Mouse (Mus musculus) midbrain, embryonic 14.5 days (tissue): ENCODE results near the gene Fyco1. TPM values are rescaled to one million over a fixed set of nuclear protein-coding genes. Genes with fewer than 3 reads are reported as not detected.

Experiments used
- ATAC-seq: fragments of 200-750 bp; cut with Nextera tagmentation; 2 replicates; pipeline ENCODE4 v1.8.0; 2017; ENCODE audit warnings: moderate number of reproducible peaks, moderate library complexity; ENCODE audit not compliant: low FRiP score, low TSS enrichment
- DNase-seq: peaks from one replicate; pipeline ENCODE4 v3.0.0-alpha.2; 2015
- H3K27ac ChIP-seq: fragments of 300-500 bp; sonication (generic); replicated peaks from 2 replicates; pipeline ENCODE4 v1.5.1; 2014; ENCODE audit warnings: mild to moderate bottlenecking, low read depth, low read length, moderate library complexity
- H3K27me3 ChIP-seq: fragments of 300-500 bp; sonication (generic); 2 replicates; pipeline ENCODE4 v1.6.1; 2014; ENCODE audit warnings: low read length, control low read depth, mixed read lengths; ENCODE audit not compliant: control insufficient read depth, insufficient read depth
- H3K36me3 ChIP-seq: fragments of 300-500 bp; sonication (generic); 2 replicates; pipeline ENCODE4 v1.6.1; 2014; ENCODE audit warnings: low read length, control low read depth; ENCODE audit not compliant: control insufficient read depth, insufficient read depth
- H3K4me1 ChIP-seq: fragments of 300-500 bp; sonication (generic); 2 replicates; pipeline ENCODE4 v1.6.1; 2014; ENCODE audit warnings: mild to moderate bottlenecking, antibody characterized with exemption, low read length, control low read depth; ENCODE audit not compliant: control insufficient read depth, insufficient read depth
- H3K4me2 ChIP-seq: fragments of 300-500 bp; sonication (generic); 2 replicates; pipeline ENCODE4 v1.6.1; 2014; ENCODE audit warnings: mild to moderate bottlenecking, low read length, moderate library complexity
- H3K4me3 ChIP-seq: fragments of 300-500 bp; sonication (generic); replicated peaks from 2 replicates; pipeline ENCODE4 v1.5.1; 2014; ENCODE audit warnings: low read depth, low read length
- H3K9ac ChIP-seq: fragments of 300-500 bp; sonication (generic); replicated peaks from 2 replicates; pipeline ENCODE4 v1.6.1; 2014; ENCODE audit warnings: mild to moderate bottlenecking, low read length, moderate library complexity
- H3K9me3 ChIP-seq: fragments of 300-500 bp; sonication (generic); 2 replicates; pipeline ENCODE4 v1.6.1; 2016; ENCODE audit warnings: low read length, control low read depth, mixed read lengths; ENCODE audit not compliant: control insufficient read depth
- WGBS: fragments of 180-500 bp; shearing (Covaris S2); extraction: QIAGEN DNeasy Blood & Tissue Kit; methylation state at CpG from one replicate; pipeline ENCODE4 v1.1.7; 2014; 5-methylcytosine and 5-hydroxymethylcytosine counted together
- polyA plus RNA-seq: library from polyadenylated mRNA; unstranded; fragments of >200 nt; fragmentation: Nextera tagmentation; extraction: Ambion mirVana; gene quantifications from 2 replicates; pipeline ENCODE4 v1.2.1, GENCODE M21; 2014

Fyco1 gene
- polyA plus RNA-seq, 1 experiment from 2014 or later = 10.2 TPM

- ATAC-seq (no peak), DNase-seq (no peak)
- H3K27me3 ChIP-seq = no peaks in the 10 kb centered on the region
- no peak overlapping the region for H3K27ac ChIP-seq
- no peaks in the 10 kb centered on the region for H3K9me3 ChIP-seq
- no peak overlapping the region for H3K9ac ChIP-seq
- H3K4me3 ChIP-seq = no peak overlapping the region
- H3K4me2 ChIP-seq = no peak overlapping the region
- WGBS = 92% methylated on average over 3 of the region's 3 CpGs
- no peaks in the 10 kb centered on the region for H3K4me1 ChIP-seq
- H3K36me3 ChIP-seq = peaks cover 91% of the 10 kb centered on the region
Measured at GRCm38 (mm10) chr9:123826631-123827030, 25.1 kb downstream of the Fyco1 start.

GRCm38 (mm10) chr9:123818601-123819000 is 33.1 kb downstream of the Fyco1 start:
- H3K4me1 ChIP-seq = no peaks in the 10 kb centered on the region
- ATAC-seq = no peak
- no peaks in the 10 kb centered on the region for H3K9me3 ChIP-seq
- H3K27me3 ChIP-seq = no peaks in the 10 kb centered on the region
- H3K9ac ChIP-seq = no peak overlapping the region
- no peak overlapping the region for H3K27ac ChIP-seq
- WGBS = 82% methylated on average over 2 of the region's 2 CpGs
- H3K4me3 ChIP-seq = no peak overlapping the region
- H3K4me2 ChIP-seq = no peak overlapping the region
- DNase-seq = no peak
- H3K36me3 ChIP-seq = peaks cover 60% of the 10 kb centered on the region

GRCm38 (mm10) chr9:123815996-123816395 is 35.7 kb downstream of the Fyco1 start:
- Histone ChIP-seq H3K4me3 (no peak overlapping the region), H3K9ac (no peak overlapping the region), H3K27me3 (no peaks in the 10 kb centered on the region), H3K9me3 (no peaks in the 10 kb centered on the region), H3K4me2 (no peak overlapping the region), H3K4me1 (no peaks in the 10 kb centered on the region), H3K27ac (no peak overlapping the region), H3K36me3 (peaks cover 48% of the 10 kb centered on the region)
- ATAC-seq (no peak), DNase-seq (no peak)
- WGBS = 84% methylated on average over 1 of the region's 1 CpGs

GRCm38 (mm10) chr9:123815444-123815843 is 36.3 kb downstream of the Fyco1 start:
- WGBS = 87% methylated on average over 3 of the region's 3 CpGs
- Histone ChIP-seq H3K9ac (no peak overlapping the region), H3K4me3 (no peak overlapping the region), H3K4me2 (no peak overlapping the region), H3K9me3 (no peaks in the 10 kb centered on the region), H3K27ac (no peak overlapping the region), H3K4me1 (no peaks in the 10 kb centered on the region), H3K27me3 (no peaks in the 10 kb centered on the region), H3K36me3 (peaks cover 54% of the 10 kb centered on the region)
- DNase-seq (no peak), ATAC-seq (no peak)

- peaks cover 58% of the 10 kb centered on the region for H3K36me3 ChIP-seq
- no peak overlapping the region for H3K9ac ChIP-seq
- no peaks in the 10 kb centered on the region for H3K4me1 ChIP-seq
- no peaks in the 10 kb centered on the region for H3K27me3 ChIP-seq
- WGBS = 89% methylated on average over 4 of the region's 4 CpGs
- no peak overlapping the region for H3K4me2 ChIP-seq
- no peaks in the 10 kb centered on the region for H3K9me3 ChIP-seq
- H3K27ac ChIP-seq = no peak overlapping the region
- no peak overlapping the region for H3K4me3 ChIP-seq
- DNase-seq = no peak
- ATAC-seq = no peak
Measured at GRCm38 (mm10) chr9:123814821-123815220, 36.9 kb downstream of the Fyco1 start.

DNA sequence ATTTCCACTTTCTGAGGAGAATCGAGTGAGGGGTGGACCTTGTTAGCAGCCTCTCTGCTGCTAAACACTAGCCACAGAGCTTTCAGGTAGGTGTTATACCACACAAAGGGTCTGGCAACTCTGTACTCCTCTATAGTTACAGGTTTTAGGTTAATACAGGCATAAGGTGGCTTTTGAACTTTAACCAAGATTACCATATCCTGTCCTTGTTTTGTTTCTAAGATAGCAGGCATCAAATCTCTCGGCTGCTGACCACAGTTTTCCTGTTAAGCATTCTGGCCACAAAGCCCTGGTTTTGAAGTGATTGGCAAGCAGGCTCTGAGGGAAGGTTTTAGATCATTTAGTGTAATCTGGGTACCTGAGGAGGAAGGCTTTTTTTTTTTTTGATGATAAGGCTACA is 37.4 kb downstream of the Fyco1 start:
- WGBS = 81% methylated on average over 2 of the region's 2 CpGs

GRCm38 (mm10) chr9:123811831-123812230 is 39.9 kb downstream of the Fyco1 start:
- WGBS = 97% methylated on average over 3 of the region's 3 CpGs
- Histone ChIP-seq H3K4me2 (no peak overlapping the region), H3K4me3 (no peak overlapping the region), H3K27me3 (no peaks in the 10 kb centered on the region), H3K36me3 (peaks cover 43% of the 10 kb centered on the region), H3K4me1 (no peaks in the 10 kb centered on the region), H3K9ac (no peak overlapping the region), H3K27ac (no peak overlapping the region), H3K9me3 (no peaks in the 10 kb centered on the region)
- DNase-seq = no peak
- no peak for ATAC-seq

More for the DNA sequence above, 37.4 kb downstream of the Fyco1 start:
- H3K4me1 ChIP-seq = no peaks in the 10 kb centered on the region
- ATAC-seq (no peak), DNase-seq (no peak)
- no peak overlapping the region for H3K27ac ChIP-seq
- H3K4me2 ChIP-seq = no peak overlapping the region
- no peaks in the 10 kb centered on the region for H3K27me3 ChIP-seq
- H3K9ac ChIP-seq = no peak overlapping the region
- peaks cover 62% of the 10 kb centered on the region for H3K36me3 ChIP-seq
- no peaks in the 10 kb centered on the region for H3K9me3 ChIP-seq
- H3K4me3 ChIP-seq = no peak overlapping the region

DNA sequence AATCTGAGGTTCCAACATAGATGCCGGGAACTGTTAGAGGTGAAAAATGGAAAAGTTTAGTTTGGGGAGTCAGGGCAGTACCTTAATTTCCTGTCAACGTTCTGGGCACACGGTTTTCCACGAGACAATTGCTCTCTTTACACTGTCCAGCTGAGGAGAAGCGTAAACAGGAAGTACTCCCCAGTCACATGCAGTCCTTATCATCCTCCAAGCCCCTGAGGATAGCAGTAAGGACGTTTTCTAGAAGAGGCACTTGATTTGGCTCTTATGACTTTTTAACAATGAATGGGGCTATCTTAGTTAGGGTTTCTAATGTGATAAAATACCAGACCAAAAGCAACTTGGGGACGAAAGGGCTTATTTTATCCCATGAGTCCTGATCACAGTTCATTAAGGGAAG is 43.1 kb downstream of the Fyco1 start:
- 90% methylated on average over 7 of the region's 7 CpGs for WGBS
- Histone ChIP-seq H3K9ac (no peak overlapping the region), H3K27ac (no peak overlapping the region)

DNA sequence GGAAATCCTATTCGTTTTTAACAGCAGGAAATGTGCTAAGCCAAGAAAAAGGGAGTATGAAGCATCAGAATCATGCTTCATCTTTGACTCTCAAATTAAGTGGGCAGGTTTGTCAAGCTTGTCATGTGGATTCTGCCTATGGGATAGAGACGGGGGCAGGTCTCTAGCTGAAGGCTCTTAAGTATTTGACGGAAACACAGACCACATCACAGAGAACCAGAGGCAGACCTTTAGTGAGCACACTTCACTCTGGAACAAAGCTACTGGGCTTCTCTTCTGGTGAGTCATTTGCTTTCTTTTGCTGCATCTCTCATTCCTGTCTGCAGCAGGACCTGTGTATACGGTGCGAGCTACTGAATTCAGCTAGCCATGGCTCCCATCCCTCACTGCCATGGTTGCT is 45.4 kb downstream of the Fyco1 start, which contains the start of gene Cxcr6:
Cxcr6 (plus strand) TSS at position 209 of the 400 bp plus-strand sequence.
- no peak within 1 kb of the TSS for H3K9ac ChIP-seq
- H3K27me3 ChIP-seq = no peaks in the 10 kb centered on the region
- peaks cover 17% of the 10 kb centered on the region; the same call in 1 of the 2 replicates for H3K36me3 ChIP-seq
- ATAC-seq = no peak
- no peaks in the 10 kb centered on the region for H3K4me1 ChIP-seq
- no peak for DNase-seq
- no peak within 1 kb of the TSS for H3K4me3 ChIP-seq
- WGBS = 91% methylated on average over 5 of the region's 5 CpGs
- H3K27ac ChIP-seq = no peak within 1 kb of the TSS
- no peaks in the 10 kb centered on the region for H3K9me3 ChIP-seq
- H3K4me2 ChIP-seq = no peak within 1 kb of the TSS

More for the DNA sequence above, 43.1 kb downstream of the Fyco1 start:
- ATAC-seq (no peak), DNase-seq (no peak)
- Histone ChIP-seq H3K4me3 (no peak overlapping the region), H3K9me3 (no peaks in the 10 kb centered on the region), H3K27me3 (no peaks in the 10 kb centered on the region), H3K36me3 (peaks cover 22% of the 10 kb centered on the region), H3K4me2 (no peak overlapping the region), H3K4me1 (no peaks in the 10 kb centered on the region)
